Mouse (Mus musculus) liver, embryonic 11.5 days (tissue): ENCODE data around the gene Raly. TPM values are rescaled to one million over a fixed set of nuclear protein-coding genes. Genes with fewer than 3 reads are reported as not detected.
A peak's percentile ranks its signal among the peaks of the same experiment; 100 is the strongest.

Experiments
- ATAC-seq: fragments of 200-750 bp; cut with Nextera tagmentation; replicated peaks from 2 replicates; pipeline ENCODE4 v1.8.0; 2017; ENCODE audit warnings: moderate number of reproducible peaks, mild to moderate bottlenecking, moderate TSS enrichment, moderate library complexity; ENCODE audit not compliant: low FRiP score
- DNase-seq: peaks from one replicate; pipeline ENCODE4 v3.0.0-alpha.2; 2017; ENCODE audit warnings: low spot score
- H3K27ac ChIP-seq: fragments of 300-500 bp; sonication (generic); 2 replicates; pipeline ENCODE4 v1.5.1; 2014; ENCODE audit warnings: mild to moderate bottlenecking, low read depth, low read length, control low read depth
- H3K27me3 ChIP-seq: fragments of 300-500 bp; sonication (generic); replicated peaks from 2 replicates; pipeline ENCODE4 v1.6.1; 2014; ENCODE audit warnings: low read length, mixed read lengths; ENCODE audit not compliant: control insufficient read depth, insufficient read depth
- H3K36me3 ChIP-seq: fragments of 300-500 bp; sonication (generic); 2 replicates; pipeline ENCODE4 v1.6.1; 2014; ENCODE audit warnings: mild to moderate bottlenecking, low read length, moderate library complexity, mixed read lengths; ENCODE audit not compliant: control insufficient read depth, insufficient read depth
- H3K4me1 ChIP-seq: fragments of 300-500 bp; sonication (generic); replicated peaks from 2 replicates; pipeline ENCODE4 v1.6.1; 2014; ENCODE audit warnings: low read length, mixed read lengths; ENCODE audit not compliant: control insufficient read depth, insufficient read depth
- H3K4me2 ChIP-seq: fragments of 300-500 bp; sonication (generic); 2 replicates; pipeline ENCODE4 v1.6.1; 2014; ENCODE audit warnings: mild to moderate bottlenecking, control low read depth, moderate library complexity
- H3K4me3 ChIP-seq: fragments of 300-500 bp; sonication (generic); 2 replicates; pipeline ENCODE4 v1.5.1; 2014; ENCODE audit warnings: low read depth, low read length, control low read depth
- H3K9ac ChIP-seq: fragments of 300-500 bp; sonication (generic); 2 replicates; pipeline ENCODE4 v1.6.1; 2014; ENCODE audit warnings: low read depth, low read length, control low read depth
- H3K9me3 ChIP-seq: fragments of 300-500 bp; sonication (generic); 2 replicates; pipeline ENCODE4 v1.6.1; 2016; ENCODE audit warnings: low read length, inconsistent platforms, mixed read lengths; ENCODE audit not compliant: control insufficient read depth
- WGBS: fragments of 180-500 bp; shearing (Covaris S2); extraction: QIAGEN DNeasy Blood & Tissue Kit; methylation state at CpG from one replicate; pipeline ENCODE4 v1.1.7; 2014; 5-methylcytosine and 5-hydroxymethylcytosine counted together
- polyA plus RNA-seq: library from polyadenylated mRNA; unstranded; fragments of >200 nt; fragmentation: Nextera tagmentation; extraction: Ambion mirVana; gene quantifications from 2 replicates; pipeline ENCODE4 v1.2.1, GENCODE M21; 2014

The Raly gene
- polyA plus RNA-seq, 1 experiment from 2014 or later = 66.2 TPM

- Histone ChIP-seq H3K27me3 (no peaks in the 10 kb centered on the region), H3K9me3 (no peaks in the 10 kb centered on the region), H3K36me3 (peaks cover 2% of the 10 kb centered on the region; the same call in 1 of the 2 replicates), H3K27ac (no peak overlapping the region), H3K4me2 (no peak overlapping the region), H3K9ac (no peak overlapping the region), H3K4me3 (no peak overlapping the region), H3K4me1 (no peaks in the 10 kb centered on the region)
- ATAC-seq (no peak), DNase-seq (no peak)
These were observed 57.2 kb downstream of the Raly start for GRCm38 (mm10) chr2:154848086-154848485.

- H3K4me2 ChIP-seq = no peak overlapping the region
- 85% methylated on average over 1 of the region's 1 CpGs for WGBS
- H3K9ac ChIP-seq = no peak overlapping the region
- ATAC-seq (no peak), DNase-seq (no peak)
- no peak overlapping the region for H3K27ac ChIP-seq
- no peak overlapping the region for H3K4me3 ChIP-seq
- peaks cover 18% of the 10 kb centered on the region for H3K36me3 ChIP-seq
- H3K27me3 ChIP-seq = no peaks in the 10 kb centered on the region
- peaks cover 2% of the 10 kb centered on the region; the same call in 1 of the 2 replicates for H3K4me1 ChIP-seq
- no peaks in the 10 kb centered on the region for H3K9me3 ChIP-seq
These were observed 64.5 kb downstream of the Raly start for GRCm38 (mm10) chr2:154855383-154855782.

DNA sequence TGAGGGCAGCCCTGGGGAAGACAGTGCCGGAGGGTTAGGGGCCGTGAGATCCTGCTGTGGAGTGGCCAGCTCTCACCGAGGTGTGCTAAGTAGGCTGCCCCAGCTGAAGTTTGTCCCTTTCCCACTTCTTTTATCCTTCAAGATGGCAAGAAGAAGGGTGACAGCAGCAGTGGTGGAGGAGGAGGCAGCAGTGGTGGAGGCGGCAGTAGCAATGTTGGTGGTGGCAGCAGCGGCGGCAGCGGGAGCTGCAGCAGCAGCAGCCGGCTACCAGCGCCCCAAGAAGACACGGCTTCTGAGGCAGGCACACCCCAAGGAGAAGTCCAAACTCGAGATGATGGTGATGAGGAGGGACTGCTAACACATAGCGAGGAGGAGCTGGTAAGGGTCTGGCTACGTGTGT lies 72.8 kb downstream of the Raly start:
- Histone ChIP-seq H3K4me3 (no peak overlapping the region), H3K36me3 (peaks cover 62% of the 10 kb centered on the region), H3K27me3 (no peaks in the 10 kb centered on the region), H3K4me1 (no peaks in the 10 kb centered on the region), H3K4me2 (no peak overlapping the region), H3K27ac (no peak overlapping the region), H3K9ac (no peak overlapping the region), H3K9me3 (no peaks in the 10 kb centered on the region)
- 95% methylated on average over 13 of the region's 13 CpGs for WGBS
- ATAC-seq (no peak), DNase-seq (no peak)

- H3K27ac ChIP-seq = no peak overlapping the region
- peaks cover 63% of the 10 kb centered on the region for H3K36me3 ChIP-seq
- no peaks in the 10 kb centered on the region for H3K4me1 ChIP-seq
- no peak for DNase-seq
- H3K9ac ChIP-seq = no peak overlapping the region
- H3K4me2 ChIP-seq = no peak overlapping the region
- ATAC-seq = no peak
- 83% methylated on average over 3 of the region's 3 CpGs for WGBS
- H3K4me3 ChIP-seq = no peak overlapping the region
- H3K27me3 ChIP-seq = no peaks in the 10 kb centered on the region
- no peaks in the 10 kb centered on the region for H3K9me3 ChIP-seq
These were observed 74.8 kb downstream of the Raly start for GRCm38 (mm10) chr2:154865696-154866095.

- H3K36me3 ChIP-seq = peaks cover 62% of the 10 kb centered on the region
- H3K4me1 ChIP-seq = no peaks in the 10 kb centered on the region
- no peak overlapping the region for H3K27ac ChIP-seq
- ATAC-seq = no peak
- H3K4me3 ChIP-seq = no peak overlapping the region
- no peak overlapping the region for H3K9ac ChIP-seq
- no peak overlapping the region for H3K4me2 ChIP-seq
- H3K27me3 ChIP-seq = no peaks in the 10 kb centered on the region
- H3K9me3 ChIP-seq = no peaks in the 10 kb centered on the region
- DNase-seq = no peak
- WGBS = 91% methylated on average over 1 of the region's 1 CpGs
These were observed 77.2 kb downstream of the Raly start for GRCm38 (mm10) chr2:154868106-154868505.

- no peak overlapping the region for H3K4me2 ChIP-seq
- no peak for DNase-seq
- no peaks in the 10 kb centered on the region for H3K4me1 ChIP-seq
- H3K27me3 ChIP-seq = no peaks in the 10 kb centered on the region
- H3K4me3 ChIP-seq = no peak overlapping the region
- no peak for ATAC-seq
- H3K9ac ChIP-seq = no peak overlapping the region
- H3K36me3 ChIP-seq = peaks cover 58% of the 10 kb centered on the region
- no peak overlapping the region for H3K27ac ChIP-seq
- no peaks in the 10 kb centered on the region for H3K9me3 ChIP-seq
These were observed 79.2 kb downstream of the Raly start for GRCm38 (mm10) chr2:154869954-154870641.

DNA sequence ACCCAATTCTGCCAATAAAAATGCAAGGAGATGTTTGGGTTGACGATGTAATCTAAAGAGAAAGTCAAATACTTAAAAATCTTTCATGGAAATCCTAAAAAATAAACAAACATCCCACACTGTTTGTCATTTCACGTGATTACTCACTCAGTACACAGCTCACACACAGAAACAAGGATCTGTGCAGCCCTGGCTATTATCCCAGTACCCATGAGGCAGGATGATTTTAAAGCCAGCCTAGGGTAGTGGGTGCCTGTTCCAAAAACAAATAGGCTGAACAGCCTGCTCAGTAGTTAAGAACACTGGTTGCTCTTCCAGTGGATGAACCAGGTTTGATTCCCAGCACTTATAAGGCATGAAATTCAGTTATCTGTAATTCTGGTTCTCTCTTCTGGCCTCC lies 85.7 kb downstream of the Raly start:
- no peak for DNase-seq

GRCm38 (mm10) chr2:154891585-154891984 lies 100.7 kb downstream of the Raly start:
- 4% methylated on average over 2 of the region's 2 CpGs for WGBS
- DNase-seq (no peak), ATAC-seq (no peak)
- Histone ChIP-seq H3K27me3 (no peaks in the 10 kb centered on the region), H3K9me3 (no peaks in the 10 kb centered on the region), H3K4me1 (peaks cover 11% of the 10 kb centered on the region), H3K27ac (peak overlapping the region; percentile 52; the same call in 1 of the 2 replicates), H3K36me3 (peaks cover 7% of the 10 kb centered on the region), H3K9ac (peak overlapping the region; percentile 97), H3K4me2 (peak overlapping the region; percentile 91), H3K4me3 (peak overlapping the region; percentile 97)

More for the DNA sequence above, 85.7 kb downstream of the Raly start:
- Histone ChIP-seq H3K9ac (no peak overlapping the region), H3K27me3 (no peaks in the 10 kb centered on the region), H3K4me1 (no peaks in the 10 kb centered on the region; the same call in 1 of the 2 replicates), H3K36me3 (peaks cover 37% of the 10 kb centered on the region), H3K9me3 (no peaks in the 10 kb centered on the region), H3K4me2 (no peak overlapping the region), H3K4me3 (no peak overlapping the region), H3K27ac (no peak overlapping the region)
- WGBS = 86% methylated on average over 2 of the region's 2 CpGs
- no peak for ATAC-seq
